Mouse (Mus musculus) hindbrain, postnatal 0 days (tissue): ENCODE measurements at regions not wholly inside any gene's neighbourhood (a gene's known extent, or its start where the extent isn't known, plus 50 kb on each side); places are given as distances from the start of the nearest gene placed in this dataset.

Source experiments
- ATAC-seq: fragments of 200-750 bp; cut with Nextera tagmentation; 2 replicates; pipeline ENCODE4 v1.8.0; 2017; ENCODE audit warnings: mild to moderate bottlenecking, moderate TSS enrichment, moderate library complexity
- DNase-seq: peaks from one replicate; pipeline ENCODE4 v3.0.0-alpha.2; 2015; ENCODE audit warnings: low spot score
- H3K27ac ChIP-seq: fragments of 300-500 bp; sonication (generic); 2 replicates; pipeline ENCODE4 v1.5.1; 2014; ENCODE audit warnings: mild to moderate bottlenecking
- H3K27me3 ChIP-seq: fragments of 300-500 bp; sonication (generic); 2 replicates; pipeline ENCODE4 v1.6.1; 2014; ENCODE audit warnings: low read length, mixed read lengths; ENCODE audit not compliant: insufficient read depth
- H3K36me3 ChIP-seq: fragments of 300-500 bp; sonication (generic); 2 replicates; pipeline ENCODE4 v1.6.1; 2014; ENCODE audit warnings: low read length, mixed read lengths; ENCODE audit not compliant: insufficient read depth
- H3K4me1 ChIP-seq: fragments of 300-500 bp; sonication (generic); 2 replicates; pipeline ENCODE4 v1.6.1; 2014; ENCODE audit warnings: antibody characterized with exemption, low read length, mixed read lengths; ENCODE audit not compliant: insufficient read depth
- H3K4me2 ChIP-seq: fragments of 300-500 bp; sonication (generic); 2 replicates; pipeline ENCODE4 v1.6.1; 2014; ENCODE audit warnings: low read depth, mild to moderate bottlenecking, low read length, moderate library complexity, mixed read lengths
- H3K4me3 ChIP-seq: fragments of 300-500 bp; sonication (generic); 2 replicates; pipeline ENCODE4 v1.5.1; 2014; ENCODE audit warnings: low read length
- H3K9ac ChIP-seq: fragments of 300-500 bp; sonication (generic); replicated peaks from 2 replicates; pipeline ENCODE4 v1.6.1; 2014; ENCODE audit warnings: mild to moderate bottlenecking, low read length, moderate library complexity, mixed read lengths
- H3K9me3 ChIP-seq: fragments of 300-500 bp; sonication (generic); 2 replicates; pipeline ENCODE4 v1.6.1; 2016; ENCODE audit warnings: low read length, mixed read lengths
- CTCF ChIP-seq: IDR thresholded peaks from 2 replicates; pipeline ENCODE4 v1.5.1; 2016; ENCODE audit warnings: antibody characterized with exemption, control low read depth, low read depth
- WGBS: fragments of 180-500 bp; shearing (Covaris S2); extraction: QIAGEN DNeasy Blood & Tissue Kit; methylation state at CpG from one replicate; pipeline ENCODE4 v1.1.7; 2014; 5-methylcytosine and 5-hydroxymethylcytosine counted together

DNA sequence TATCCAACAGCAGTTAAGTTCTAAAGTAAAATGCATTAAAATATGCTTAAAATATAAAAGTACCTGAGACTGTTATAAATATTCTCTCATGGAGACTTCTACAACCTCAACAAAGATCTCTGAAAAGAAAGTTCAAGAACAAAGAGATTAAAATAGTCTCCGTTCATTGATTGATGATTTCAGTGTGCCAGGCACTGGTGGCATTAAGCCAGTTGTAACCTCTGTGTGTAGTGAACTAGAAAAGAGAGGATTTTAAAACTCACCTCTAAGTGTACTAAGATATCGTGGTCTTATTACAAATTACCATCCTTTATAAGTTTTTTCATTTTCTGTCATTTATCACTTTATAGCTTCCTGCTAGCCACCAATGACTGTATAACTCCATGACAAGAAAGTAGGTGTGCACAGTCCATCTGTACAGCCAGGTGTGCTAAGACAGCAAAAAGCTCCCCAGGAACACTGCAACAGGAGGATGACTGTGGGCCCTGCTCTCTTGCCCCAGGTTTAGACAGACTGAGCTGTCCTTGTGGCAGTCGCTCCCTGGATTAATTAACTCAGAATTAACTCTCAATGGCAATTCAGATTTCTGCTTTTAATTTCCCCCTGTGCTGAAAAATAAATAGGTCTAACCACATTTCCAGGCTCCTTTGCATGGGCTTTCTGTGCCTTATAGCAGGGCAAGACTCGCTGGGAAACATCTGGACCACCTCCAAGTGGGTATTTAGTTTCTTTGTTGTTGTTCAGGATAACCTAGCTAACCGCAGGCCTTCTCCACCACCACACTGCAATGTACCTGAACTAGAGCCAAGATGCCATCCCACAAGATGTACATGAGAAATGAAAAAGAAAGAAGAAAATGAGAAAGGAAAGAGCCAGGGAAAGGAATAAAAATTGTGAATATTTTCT, 161.0 kb upstream of the Thbs1 start:
- no peaks in the 10 kb centered on the region for H3K4me1 ChIP-seq
- no peak overlapping the region for H3K9ac ChIP-seq
- H3K36me3 ChIP-seq, result no peaks in the 10 kb centered on the region
- H3K4me3 ChIP-seq, result no peak overlapping the region
- H3K27ac ChIP-seq, result no peak overlapping the region
- TF ChIP-seq CTCF, result no peak
- DNase-seq, result no peak
- H3K27me3 ChIP-seq, result no peaks in the 10 kb centered on the region
- no peak for ATAC-seq
- no peak overlapping the region for H3K4me2 ChIP-seq
- H3K9me3 ChIP-seq, result no peaks in the 10 kb centered on the region
- 59% methylated on average over 5 of the region's 5 CpGs for WGBS

DNA sequence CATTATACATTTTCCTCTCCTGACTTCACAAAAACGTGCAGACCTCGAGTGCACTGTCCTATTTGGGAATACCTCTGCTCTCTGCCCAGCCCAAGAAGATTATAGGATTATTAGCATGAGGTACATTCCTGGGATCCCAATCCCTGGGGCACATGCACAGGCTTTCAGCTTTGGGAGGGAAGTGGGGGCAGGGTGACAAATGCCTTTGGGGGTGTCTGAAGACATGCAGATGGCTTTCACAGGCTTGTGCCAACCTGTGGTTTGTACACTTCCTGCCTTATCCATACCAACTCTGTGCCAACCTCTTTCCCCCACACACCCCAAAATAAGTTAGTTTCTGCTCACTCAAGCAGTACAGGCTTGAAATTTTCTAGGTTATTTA, 160.3 kb upstream of the Thbs1 start:
- WGBS, result 60% methylated on average over 2 of the region's 2 CpGs
- ATAC-seq, result no peak
- TF ChIP-seq CTCF, result no peak
- H3K4me1 ChIP-seq, result no peaks in the 10 kb centered on the region
- H3K27ac ChIP-seq, result no peak overlapping the region
- H3K4me3 ChIP-seq, result no peak overlapping the region
- no peaks in the 10 kb centered on the region for H3K9me3 ChIP-seq
- H3K27me3 ChIP-seq, result no peaks in the 10 kb centered on the region
- DNase-seq, result no peak
- no peak overlapping the region for H3K9ac ChIP-seq
- H3K4me2 ChIP-seq, result no peak overlapping the region
- H3K36me3 ChIP-seq, result no peaks in the 10 kb centered on the region

GRCm38 (mm10) chr2:117958737-117959136, 152.9 kb upstream of the Thbs1 start:
- Histone ChIP-seq H3K36me3 (no peaks in the 10 kb centered on the region), H3K9ac (no peak overlapping the region), H3K9me3 (no peaks in the 10 kb centered on the region), H3K27me3 (no peaks in the 10 kb centered on the region), H3K4me1 (no peaks in the 10 kb centered on the region), H3K4me2 (no peak overlapping the region), H3K4me3 (no peak overlapping the region), H3K27ac (no peak overlapping the region)
- 94% methylated on average over 4 of the region's 4 CpGs for WGBS
- ATAC-seq (no peak), DNase-seq (no peak)
- TF ChIP-seq CTCF, result no peak

DNA sequence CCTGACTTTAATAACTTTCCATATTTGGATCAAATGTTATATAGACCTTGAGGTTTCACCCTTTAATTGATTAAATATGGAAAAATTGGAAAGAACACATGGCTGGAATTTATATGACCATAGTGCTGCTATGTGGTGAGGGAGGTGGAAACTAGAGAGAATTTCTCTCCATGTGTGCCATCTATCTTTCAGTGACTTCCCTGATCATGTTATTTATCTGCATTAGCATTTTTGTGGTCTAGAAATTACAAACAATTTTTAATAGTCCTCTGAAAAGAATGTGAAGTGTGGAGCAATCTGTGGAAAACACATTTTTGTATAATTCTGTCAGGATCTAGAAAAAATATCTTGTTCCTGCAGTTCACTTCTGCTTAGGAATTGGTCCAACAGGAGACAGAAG, 152.2 kb upstream of the Thbs1 start:
- DNase-seq, result no peak
- TF ChIP-seq CTCF, result no peak
- no peak for ATAC-seq
- Histone ChIP-seq H3K4me3 (no peak overlapping the region), H3K9me3 (no peaks in the 10 kb centered on the region), H3K36me3 (no peaks in the 10 kb centered on the region), H3K27me3 (no peaks in the 10 kb centered on the region), H3K9ac (no peak overlapping the region), H3K4me2 (no peak overlapping the region), H3K4me1 (no peaks in the 10 kb centered on the region), H3K27ac (no peak overlapping the region)

GRCm38 (mm10) chr2:117962531-117962930, 149.1 kb upstream of the Thbs1 start:
- Histone ChIP-seq H3K4me3 (no peak overlapping the region), H3K27ac (no peak overlapping the region), H3K36me3 (no peaks in the 10 kb centered on the region), H3K4me2 (no peak overlapping the region), H3K27me3 (no peaks in the 10 kb centered on the region), H3K4me1 (no peaks in the 10 kb centered on the region), H3K9ac (no peak overlapping the region), H3K9me3 (no peaks in the 10 kb centered on the region)
- 83% methylated on average over 4 of the region's 4 CpGs for WGBS
- ATAC-seq (no peak), DNase-seq (no peak)
- no peak for TF ChIP-seq CTCF

- 90% methylated on average over 2 of the region's 2 CpGs for WGBS
- no peak overlapping the region for H3K4me2 ChIP-seq
- H3K27me3 ChIP-seq, result no peaks in the 10 kb centered on the region
- H3K36me3 ChIP-seq, result no peaks in the 10 kb centered on the region
- H3K27ac ChIP-seq, result no peak overlapping the region
- DNase-seq (no peak), ATAC-seq (no peak)
- H3K9me3 ChIP-seq, result no peaks in the 10 kb centered on the region
- no peak overlapping the region for H3K4me3 ChIP-seq
- no peak overlapping the region for H3K9ac ChIP-seq
- no peaks in the 10 kb centered on the region for H3K4me1 ChIP-seq
- no peak for TF ChIP-seq CTCF
Observed at GRCm38 (mm10) chr2:117963526-117963925, 148.2 kb upstream of the Thbs1 start.

GRCm38 (mm10) chr2:117965758-117966157, 145.9 kb upstream of the Thbs1 start:
- H3K4me3 ChIP-seq, result no peak overlapping the region
- no peak for TF ChIP-seq CTCF
- no peak for ATAC-seq
- H3K27ac ChIP-seq, result no peak overlapping the region
- H3K9ac ChIP-seq, result no peak overlapping the region
- no peaks in the 10 kb centered on the region for H3K27me3 ChIP-seq
- H3K9me3 ChIP-seq, result no peaks in the 10 kb centered on the region
- H3K36me3 ChIP-seq, result no peaks in the 10 kb centered on the region
- H3K4me1 ChIP-seq, result no peaks in the 10 kb centered on the region
- no peak for DNase-seq
- H3K4me2 ChIP-seq, result no peak overlapping the region
- WGBS, result 92% methylated on average over 4 of the region's 4 CpGs
